Mouse (Mus musculus) heart, embryonic 16.5 days (tissue): Measurements from ENCODE around the gene Rxfp3. TPM values are rescaled to one million over a fixed set of nuclear protein-coding genes. Genes with fewer than 3 reads are reported as not detected.
A peak's percentile ranks its signal among the peaks of the same experiment; 100 is the strongest.

ENCODE experiments used
- ATAC-seq: fragments of 200-750 bp; cut with Nextera tagmentation; replicated peaks from 2 replicates; pipeline ENCODE4 v1.8.0; 2017; ENCODE audit warnings: moderate number of reproducible peaks; ENCODE audit not compliant: insufficient read depth, low FRiP score; ENCODE audit errors: extremely low read depth
- H3K27ac ChIP-seq: fragments of 300-500 bp; sonication (generic); 2 replicates; pipeline ENCODE4 v1.5.1; 2014; ENCODE audit warnings: mild to moderate bottlenecking, low read length, control low read depth, moderate library complexity
- H3K27me3 ChIP-seq: fragments of 300-500 bp; sonication (generic); 2 replicates; pipeline ENCODE4 v1.6.1; 2014; ENCODE audit warnings: low read length, mixed read lengths; ENCODE audit not compliant: control insufficient read depth, insufficient read depth
- H3K36me3 ChIP-seq: fragments of 300-500 bp; sonication (generic); 2 replicates; pipeline ENCODE4 v1.6.1; 2014; ENCODE audit not compliant: control insufficient read depth, insufficient read depth
- H3K4me1 ChIP-seq: fragments of 300-500 bp; sonication (generic); 2 replicates; pipeline ENCODE4 v1.6.1; 2014; ENCODE audit warnings: low read length, mixed read lengths; ENCODE audit not compliant: control insufficient read depth, insufficient read depth
- H3K4me2 ChIP-seq: fragments of 300-500 bp; sonication (generic); 2 replicates; pipeline ENCODE4 v1.6.1; 2014; ENCODE audit warnings: low read depth, mild to moderate bottlenecking, control low read depth, low read length
- H3K4me3 ChIP-seq: fragments of 300-500 bp; sonication (generic); 2 replicates; pipeline ENCODE4 v1.5.1; 2014; ENCODE audit warnings: mild to moderate bottlenecking, control low read depth, low read length
- H3K9ac ChIP-seq: fragments of 300-500 bp; sonication (generic); 2 replicates; pipeline ENCODE4 v1.6.1; 2014; ENCODE audit warnings: low read length, control low read depth
- H3K9me3 ChIP-seq: fragments of 300-500 bp; sonication (generic); replicated peaks from 2 replicates; pipeline ENCODE4 v1.6.1; 2016; ENCODE audit warnings: low read length; ENCODE audit not compliant: control insufficient read depth
- WGBS: fragments of 180-500 bp; shearing (Covaris S2); extraction: QIAGEN DNeasy Blood & Tissue Kit; methylation state at CpG from one replicate; pipeline ENCODE4 v1.1.7; 2014; 5-methylcytosine and 5-hydroxymethylcytosine counted together
- polyA plus RNA-seq: library from polyadenylated mRNA; unstranded; fragments of >200 nt; fragmentation: Nextera tagmentation; extraction: Ambion mirVana; gene quantifications from 2 replicates; pipeline ENCODE4 v1.2.1, GENCODE M21; 2015

Rxfp3 gene
- 0.05 TPM in 2 replicates for polyA plus RNA-seq

- no peak for ATAC-seq
- Histone ChIP-seq H3K9ac (no peak within 1 kb of the TSS), H3K36me3 (no peaks in the 10 kb centered on the region), H3K27ac (no peak within 1 kb of the TSS), H3K4me1 (peaks cover 8% of the 10 kb centered on the region; the same call in 1 of the 2 replicates), H3K4me2 (peak within 1 kb of the TSS; percentile 69), H3K9me3 (no peaks in the 10 kb centered on the region), H3K4me3 (peak within 1 kb of the TSS; percentile 53), H3K27me3 (peaks cover 47% of the 10 kb centered on the region)
- 4% methylated on average over 16 of the region's 16 CpGs for WGBS
These were observed at the start of gene Rxfp3 for GRCm38 (mm10) chr15:11037711-11038110. Gene Rxfp3, minus strand, starts transcription at chr15:11037991.

- WGBS, result 49% methylated on average over 1 of the region's 1 CpGs
- Histone ChIP-seq H3K27me3 (no peaks in the 10 kb centered on the region), H3K9me3 (no peaks in the 10 kb centered on the region), H3K4me2 (no peak overlapping the region), H3K9ac (no peak overlapping the region), H3K36me3 (no peaks in the 10 kb centered on the region), H3K27ac (no peak overlapping the region), H3K4me1 (no peaks in the 10 kb centered on the region), H3K4me3 (no peak overlapping the region)
- ATAC-seq, result no peak
These were observed 47.2 kb upstream of the Rxfp3 start for GRCm38 (mm10) chr15:11084993-11085365.

- Histone ChIP-seq H3K27ac (peak overlapping the region; percentile 9; the same call in 1 of the 2 replicates), H3K4me1 (no peaks in the 10 kb centered on the region), H3K9ac (no peak overlapping the region), H3K36me3 (no peaks in the 10 kb centered on the region), H3K4me3 (no peak overlapping the region), H3K27me3 (no peaks in the 10 kb centered on the region), H3K9me3 (no peaks in the 10 kb centered on the region), H3K4me2 (no peak overlapping the region)
- WGBS, result 37% methylated on average over 9 of the region's 9 CpGs
- no peak for ATAC-seq
These were observed 46.6 kb upstream of the Rxfp3 start for GRCm38 (mm10) chr15:11084241-11084992.

- H3K9me3 ChIP-seq, result no peaks in the 10 kb centered on the region
- H3K4me2 ChIP-seq, result no peak overlapping the region
- no peak overlapping the region for H3K9ac ChIP-seq
- no peaks in the 10 kb centered on the region for H3K27me3 ChIP-seq
- H3K27ac ChIP-seq, result no peak overlapping the region
- no peak for ATAC-seq
- H3K4me3 ChIP-seq, result no peak overlapping the region
- H3K36me3 ChIP-seq, result no peaks in the 10 kb centered on the region
- 89% methylated on average over 3 of the region's 3 CpGs for whole genome bisulfite sequencing
- H3K4me1 ChIP-seq, result no peaks in the 10 kb centered on the region
These were observed 45.9 kb upstream of the Rxfp3 start for GRCm38 (mm10) chr15:11083678-11084077.

- no peaks in the 10 kb centered on the region for H3K36me3 ChIP-seq
- ATAC-seq, result no peak
- no peaks in the 10 kb centered on the region for H3K27me3 ChIP-seq
- no peak overlapping the region for H3K9ac ChIP-seq
- no peak overlapping the region for H3K27ac ChIP-seq
- WGBS, result 80% methylated on average over 8 of the region's 8 CpGs
- H3K4me1 ChIP-seq, result no peaks in the 10 kb centered on the region
- H3K4me2 ChIP-seq, result no peak overlapping the region
- H3K9me3 ChIP-seq, result no peaks in the 10 kb centered on the region
- H3K4me3 ChIP-seq, result no peak overlapping the region
These were observed 45.3 kb upstream of the Rxfp3 start for GRCm38 (mm10) chr15:11082961-11083569.

- H3K36me3 ChIP-seq, result no peaks in the 10 kb centered on the region
- no peak overlapping the region for H3K4me3 ChIP-seq
- no peaks in the 10 kb centered on the region for H3K27me3 ChIP-seq
- no peaks in the 10 kb centered on the region for H3K9me3 ChIP-seq
- no peak for ATAC-seq
- H3K9ac ChIP-seq, result no peak overlapping the region
- H3K4me1 ChIP-seq, result no peaks in the 10 kb centered on the region
- 82% methylated on average over 3 of the region's 3 CpGs for WGBS
- H3K27ac ChIP-seq, result no peak overlapping the region
- H3K4me2 ChIP-seq, result no peak overlapping the region
These were observed 38.1 kb upstream of the Rxfp3 start for GRCm38 (mm10) chr15:11075726-11076361.

- H3K36me3 ChIP-seq, result no peaks in the 10 kb centered on the region
- H3K27ac ChIP-seq, result no peak overlapping the region
- no peak overlapping the region for H3K9ac ChIP-seq
- WGBS, result 73% methylated on average over 7 of the region's 7 CpGs
- ATAC-seq, result no peak
- H3K27me3 ChIP-seq, result no peaks in the 10 kb centered on the region
- no peaks in the 10 kb centered on the region for H3K9me3 ChIP-seq
- no peak overlapping the region for H3K4me3 ChIP-seq
- no peak overlapping the region for H3K4me2 ChIP-seq
- H3K4me1 ChIP-seq, result peaks cover 14% of the 10 kb centered on the region
These were observed 30.1 kb upstream of the Rxfp3 start for GRCm38 (mm10) chr15:11067891-11068290.

GRCm38 (mm10) chr15:11066299-11066698 lies 28.5 kb upstream of the Rxfp3 start:
- H3K9ac ChIP-seq, result peak overlapping the region; percentile 76
- H3K4me1 ChIP-seq, result peaks cover 14% of the 10 kb centered on the region
- H3K4me2 ChIP-seq, result peak overlapping the region; percentile 91
- peak overlapping the region; percentile 64 for H3K4me3 ChIP-seq
- H3K36me3 ChIP-seq, result no peaks in the 10 kb centered on the region
- H3K9me3 ChIP-seq, result no peaks in the 10 kb centered on the region
- no peak overlapping the region for H3K27ac ChIP-seq
- no peaks in the 10 kb centered on the region for H3K27me3 ChIP-seq
- 22% methylated on average over 5 of the region's 5 CpGs for WGBS
- ATAC-seq, result no peak
